Mouse (Mus musculus) brain, embryonic 14.5 days (tissue): ENCODE data around the gene Rgl1.

Experiments used
- CTCF ChIP-seq: fragments of 200-500 bp; IDR thresholded peaks from 2 replicates; pipeline ENCODE4 v1.5.1; 2012; ENCODE audit warnings: inconsistent platforms, mild to moderate bottlenecking, moderate library complexity, borderline replicate concordance; ENCODE audit not compliant: insufficient read depth, insufficient read length; ENCODE audit errors: extremely low read depth
- POLR2A ChIP-seq: fragments of 200-500 bp; IDR thresholded peaks from 2 replicates; pipeline ENCODE4 v1.6.1; 2012; ENCODE audit warnings: mild to moderate bottlenecking, inconsistent platforms, borderline replicate concordance; ENCODE audit not compliant: poor library complexity, insufficient read depth, insufficient read length, severe bottlenecking; ENCODE audit errors: extremely low read depth

GRCm38 (mm10) chr1:152570681-152571080, 195.5 kb downstream of the Rgl1 start:
- no peak for TF ChIP-seq CTCF
- TF ChIP-seq POLR2A = no peak
